Mouse (Mus musculus) CH12.LX (cell line): Measurements from ENCODE around the gene Asz1. TPM values are rescaled to one million over a fixed set of nuclear protein-coding genes. Genes with fewer than 3 reads are reported as not detected.

Source experiments
- polyA plus RNA-seq: library from polyadenylated mRNA; unstranded; fragments of >175 nt; gene quantifications from 2 replicates; pipeline ENCODE4 v1.2.1, GENCODE M21; 2012; ENCODE audit warnings: low read depth; ENCODE audit not compliant: insufficient read length
- total RNA-seq, 2 experiments: library from RNA; depleted of rRNA; stranded (reverse); fragments of 300-350 nt in 1 of 2; fragments of >200 nt in 1 of 2; gene quantifications; 2 replicates each; pipeline ENCODE4 v1.2.3; 2012 to 2014

Asz1 gene
- total and polyA plus RNA-seq, 3 experiments: not detected

Other genes starting within 250 kb of the Asz1 start
- gene Wnt2, start 78.5 kb downstream of the Asz1 start, total RNA-seq (2012; rRNA removed): not detected in 2 replicates
- not detected in 2 replicates for gene Wnt2, start 78.5 kb downstream of the Asz1 start, total RNA-seq (2014; rRNA removed)
- not detected in 2 replicates for gene Wnt2, start 78.5 kb downstream of the Asz1 start, polyA plus RNA-seq
- gene Cftr, start 61.6 kb upstream of the Asz1 start, total RNA-seq (2012; rRNA removed): not detected in 2 replicates
- not detected in 2 replicates for gene Cftr, start 61.6 kb upstream of the Asz1 start, total RNA-seq (2014; rRNA removed)
- gene Cftr, start 61.6 kb upstream of the Asz1 start, polyA plus RNA-seq: not detected in 2 replicates